Mouse (Mus musculus) liver, postnatal 0 days (tissue): ENCODE data around the gene Wwox.

Experiments used
- CTCF ChIP-seq: sonication (generic); IDR thresholded peaks from 2 replicates; pipeline ENCODE4 v1.5.1; 2016; ENCODE audit warnings: antibody characterized with exemption, low read depth
- EP300 ChIP-seq: IDR thresholded peaks from 2 replicates; pipeline ENCODE4 v1.6.1; 2016; ENCODE audit warnings: antibody characterized with exemption, low read depth, mild to moderate bottlenecking

DNA sequence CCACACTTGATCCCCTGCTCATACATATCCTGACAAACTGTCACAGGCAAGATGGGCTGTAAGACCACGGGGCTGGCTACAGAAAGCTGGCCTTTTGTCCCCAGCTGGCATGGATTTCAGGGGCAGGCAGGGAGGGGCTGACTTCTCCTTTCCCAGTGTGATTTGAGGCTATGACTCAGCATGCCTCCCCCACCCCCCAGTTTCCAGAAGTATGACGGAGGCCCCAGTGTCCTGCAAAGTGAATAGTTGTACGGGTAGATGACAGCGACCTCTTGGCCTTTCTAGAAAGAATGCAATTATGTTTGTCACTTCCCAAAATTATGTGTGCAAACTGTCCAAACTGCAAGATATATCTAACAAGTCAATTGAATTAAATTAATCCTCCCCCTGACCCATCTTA, 830.1 kb downstream of the Wwox start:
- TF ChIP-seq CTCF (no peak), EP300 (no peak)
